Mouse (Mus musculus): ENCODE measurements around the gene Myocd. TPM values are rescaled to one million over a fixed set of nuclear protein-coding genes. Genes with fewer than 3 reads are reported as not detected.

Myocd gene
- polyA plus RNA-seq (2015; fragmentation: Nextera tagmentation; extraction: Ambion mirVana): 21.6 and 22.7 TPM in 2 replicates

DNA sequence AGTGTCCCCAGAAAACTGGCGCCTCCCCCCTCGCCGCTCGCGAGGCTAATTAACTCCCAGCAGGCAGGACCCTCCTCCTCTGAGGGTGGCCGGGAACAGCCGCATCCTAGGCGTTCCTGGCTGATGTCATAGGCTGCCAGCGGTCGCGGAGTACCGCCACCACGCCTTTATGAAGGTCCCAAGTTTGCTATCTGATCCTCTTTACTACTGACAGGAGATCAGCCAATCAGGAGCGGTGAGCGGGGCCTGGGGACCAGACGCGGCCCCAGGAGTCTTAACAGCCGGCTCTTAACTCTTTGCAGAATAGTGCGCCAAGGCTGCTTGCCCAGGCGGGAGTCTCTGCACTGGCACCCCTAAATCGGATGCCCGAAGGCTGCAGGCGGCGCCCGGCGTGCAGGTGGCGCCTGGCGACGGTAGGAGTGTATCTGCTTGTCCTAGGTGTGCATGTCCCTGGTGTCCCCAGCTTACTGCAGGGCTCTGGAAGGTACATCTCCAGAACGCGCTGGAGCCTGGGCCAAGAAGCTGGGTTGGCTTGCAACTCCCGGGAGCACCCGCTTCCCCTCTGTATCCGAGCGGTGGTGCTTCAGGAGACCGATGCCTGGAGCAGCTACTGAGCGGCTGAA, at the start of gene Myocd:
Gene Myocd (minus strand): TSS at position 139 of the 623 bp plus-strand sequence.
- DNase-seq (ENCODE audit: low spot score) (peak; percentile 33), ATAC-seq (ENCODE audit: low FRiP score, low TSS enrichment) (peak; percentile 77; the same call in 1 of the 2 replicates)
- Histone ChIP-seq H3K36me3 (ENCODE audit: control insufficient read depth, insufficient read depth, low read length) (no peaks in the 10 kb centered on the region), H3K4me1 (replicated peaks; ENCODE audit: control insufficient read depth, insufficient read depth) (no peaks in the 10 kb centered on the region), H3K4me3 (ENCODE audit: low read depth, low read length) (peak within 1 kb of the TSS; percentile 47), H3K4me2 (replicated peaks; ENCODE audit: low read depth) (peak within 1 kb of the TSS; percentile 54), H3K27me3 (ENCODE audit: control insufficient read depth, insufficient read depth, low read length) (no peaks in the 10 kb centered on the region), H3K9me3 (ENCODE audit: control insufficient read depth, low read length) (no peaks in the 10 kb centered on the region), H3K27ac (replicated peaks) (peak within 1 kb of the TSS; percentile 82), H3K9ac (ENCODE audit: low read length) (peak within 1 kb of the TSS; percentile 54)
- 2% methylated on average over 37 of the region's 37 CpGs for WGBS
- TF ChIP-seq CTCF (IDR thresholded peaks at IDR 0.05; ENCODE audit: low read depth) (peak; percentile 13), EP300 (optimal IDR thresholded peaks at IDR 0.05) (no peak)

DNA sequence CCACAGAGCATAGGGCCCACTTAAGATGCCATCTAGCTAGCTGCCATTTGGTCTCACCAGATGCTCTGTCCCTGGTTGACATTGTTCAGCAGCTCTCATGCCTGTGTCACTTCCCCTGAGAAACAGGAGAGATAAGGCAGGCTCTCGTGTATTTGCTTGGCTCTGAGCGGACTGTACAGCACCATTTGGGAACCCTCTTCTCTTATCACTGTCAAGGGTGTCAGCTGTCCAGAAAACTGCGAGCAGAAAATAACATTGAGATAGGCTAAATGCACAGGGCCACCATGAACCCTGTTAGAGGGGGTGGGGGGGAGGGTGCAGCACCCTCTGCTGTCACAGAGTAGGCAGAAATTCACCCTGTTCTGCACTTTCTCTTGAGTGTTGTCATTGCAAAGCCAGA, 34.0 kb upstream of the Myocd start:
- no peak for TF ChIP-seq CTCF (IDR thresholded peaks at IDR 0.05; ENCODE audit: low read depth)
- no peak for TF ChIP-seq EP300 (optimal IDR thresholded peaks at IDR 0.05)
- Histone ChIP-seq H3K36me3 (ENCODE audit: control insufficient read depth, insufficient read depth, low read length) (no peaks in the 10 kb centered on the region), H3K27me3 (ENCODE audit: control insufficient read depth, insufficient read depth, low read length) (no peaks in the 10 kb centered on the region), H3K4me2 (replicated peaks; ENCODE audit: low read depth) (no peak overlapping the region), H3K27ac (replicated peaks) (no peak overlapping the region), H3K9me3 (ENCODE audit: control insufficient read depth, low read length) (no peaks in the 10 kb centered on the region), H3K4me3 (ENCODE audit: low read depth, low read length) (no peak overlapping the region), H3K4me1 (replicated peaks; ENCODE audit: control insufficient read depth, insufficient read depth) (no peaks in the 10 kb centered on the region), H3K9ac (ENCODE audit: low read length) (no peak overlapping the region)
- ATAC-seq (ENCODE audit: low FRiP score, low TSS enrichment) (no peak), DNase-seq (ENCODE audit: low spot score) (no peak)
- WGBS: 57% methylated on average over 3 of the region's 3 CpGs

DNA sequence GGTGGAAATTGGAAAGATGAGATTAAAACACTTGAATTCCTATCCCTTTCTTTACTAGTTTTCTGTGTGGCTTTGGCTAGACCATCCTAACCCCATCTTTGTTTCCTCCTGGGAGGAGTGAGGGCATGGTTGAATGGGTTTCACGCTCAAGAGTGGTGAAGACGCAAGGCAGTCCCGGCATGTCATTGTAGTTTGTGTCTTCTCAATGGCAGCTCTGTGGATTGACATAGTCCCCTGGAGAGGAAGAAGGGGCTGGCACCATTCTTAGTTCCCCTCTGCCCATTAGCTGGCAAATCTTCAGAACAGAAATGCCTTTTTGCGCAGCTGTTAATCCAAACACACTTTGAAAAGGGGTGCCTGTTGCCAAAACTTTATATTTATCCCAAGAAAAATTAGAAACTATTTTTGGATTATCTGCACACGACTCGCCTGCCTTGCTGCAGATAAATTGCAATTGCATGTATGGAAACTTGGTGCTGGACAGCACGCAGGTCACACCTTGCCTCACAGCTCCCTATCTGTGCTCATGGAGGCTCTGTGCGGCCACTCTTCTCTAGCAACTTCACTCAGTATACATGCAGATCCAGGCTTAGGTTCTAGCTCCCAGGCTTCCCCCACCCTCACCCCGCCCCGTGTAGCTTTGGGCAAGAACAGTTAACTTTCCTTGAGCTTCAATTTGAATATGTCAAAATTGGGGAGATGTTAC, 24.5 kb upstream of the Myocd start:
- DNase-seq (ENCODE audit: low spot score) (no peak), ATAC-seq (ENCODE audit: low FRiP score, low TSS enrichment) (no peak)
- Histone ChIP-seq H3K36me3 (ENCODE audit: control insufficient read depth, insufficient read depth, low read length) (no peaks in the 10 kb centered on the region), H3K9me3 (ENCODE audit: control insufficient read depth, low read length) (no peaks in the 10 kb centered on the region), H3K27me3 (ENCODE audit: control insufficient read depth, insufficient read depth, low read length) (no peaks in the 10 kb centered on the region), H3K27ac (replicated peaks) (no peak overlapping the region), H3K4me1 (replicated peaks; ENCODE audit: control insufficient read depth, insufficient read depth) (no peaks in the 10 kb centered on the region), H3K4me3 (ENCODE audit: low read depth, low read length) (no peak overlapping the region), H3K4me2 (replicated peaks; ENCODE audit: low read depth) (no peak overlapping the region), H3K9ac (ENCODE audit: low read length) (no peak overlapping the region)
- TF ChIP-seq EP300 (optimal IDR thresholded peaks at IDR 0.05): no peak
- 66% methylated on average over 10 of the region's 10 CpGs for WGBS

DNA sequence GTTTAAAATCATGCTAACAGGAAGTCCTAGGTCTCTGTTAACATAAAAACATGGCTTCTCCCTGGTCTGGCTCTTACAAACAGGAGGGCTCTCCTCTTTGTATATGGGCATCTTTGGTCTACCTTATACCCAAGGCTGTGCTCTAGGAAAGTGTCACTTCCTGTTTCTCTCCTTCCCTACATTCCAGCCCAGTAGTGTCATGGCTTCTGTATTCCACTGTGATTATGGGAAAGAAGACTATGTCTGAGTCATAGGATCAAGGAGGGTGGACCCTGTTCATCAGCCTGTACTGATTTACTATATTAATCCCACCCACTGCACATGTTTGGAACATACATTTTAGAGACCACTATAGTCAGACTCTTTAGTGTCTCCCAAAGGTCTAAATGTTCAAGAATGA, 23.2 kb upstream of the Myocd start:
- Histone ChIP-seq H3K36me3 (ENCODE audit: control insufficient read depth, insufficient read depth, low read length) (no peaks in the 10 kb centered on the region), H3K4me1 (replicated peaks; ENCODE audit: control insufficient read depth, insufficient read depth) (no peaks in the 10 kb centered on the region), H3K27me3 (ENCODE audit: control insufficient read depth, insufficient read depth, low read length) (no peaks in the 10 kb centered on the region), H3K9ac (ENCODE audit: low read length) (no peak overlapping the region), H3K27ac (replicated peaks) (no peak overlapping the region), H3K4me2 (replicated peaks; ENCODE audit: low read depth) (no peak overlapping the region), H3K9me3 (ENCODE audit: control insufficient read depth, low read length) (no peaks in the 10 kb centered on the region), H3K4me3 (ENCODE audit: low read depth, low read length) (no peak overlapping the region)
- DNase-seq (ENCODE audit: low spot score) (no peak), ATAC-seq (ENCODE audit: low FRiP score, low TSS enrichment) (no peak)
- no peak for TF ChIP-seq CTCF (IDR thresholded peaks at IDR 0.05; ENCODE audit: low read depth)
- TF ChIP-seq EP300 (optimal IDR thresholded peaks at IDR 0.05): no peak

DNA sequence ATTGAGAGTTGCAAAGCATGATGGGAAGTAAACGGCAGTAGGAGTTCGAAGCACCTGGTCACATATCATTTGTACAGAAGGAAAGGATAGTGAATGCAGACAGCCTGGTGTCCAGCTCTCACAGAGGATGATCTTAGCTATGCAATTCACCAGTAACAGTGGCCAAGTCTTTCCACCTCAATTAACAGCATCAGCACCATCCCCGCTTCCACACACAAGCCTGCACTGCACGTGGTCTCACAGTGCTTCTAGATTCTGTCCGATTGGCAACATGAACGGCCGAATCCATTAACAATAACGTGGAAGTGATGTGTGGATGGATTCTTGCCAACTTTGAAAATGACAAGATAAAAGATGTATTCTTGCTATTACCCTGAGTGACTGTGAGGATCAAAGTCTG, 17.9 kb upstream of the Myocd start:
- no peaks in the 10 kb centered on the region for H3K27me3 ChIP-seq (ENCODE audit: control insufficient read depth, insufficient read depth, low read length)
- H3K4me3 ChIP-seq (ENCODE audit: low read depth, low read length): no peak overlapping the region
- TF ChIP-seq CTCF (IDR thresholded peaks at IDR 0.05; ENCODE audit: low read depth) (no peak), EP300 (optimal IDR thresholded peaks at IDR 0.05) (no peak)
- ATAC-seq (ENCODE audit: low FRiP score, low TSS enrichment) (no peak), DNase-seq (ENCODE audit: low spot score) (no peak)
- H3K36me3 ChIP-seq (ENCODE audit: control insufficient read depth, insufficient read depth, low read length): no peaks in the 10 kb centered on the region
- WGBS: 85% methylated on average over 8 of the region's 8 CpGs
- H3K9me3 ChIP-seq (ENCODE audit: control insufficient read depth, low read length): no peaks in the 10 kb centered on the region
- no peak overlapping the region for H3K9ac ChIP-seq (ENCODE audit: low read length)
- no peak overlapping the region for H3K4me2 ChIP-seq (replicated peaks; ENCODE audit: low read depth)
- no peak overlapping the region for H3K27ac ChIP-seq (replicated peaks)
- no peaks in the 10 kb centered on the region for H3K4me1 ChIP-seq (replicated peaks; ENCODE audit: control insufficient read depth, insufficient read depth)

DNA sequence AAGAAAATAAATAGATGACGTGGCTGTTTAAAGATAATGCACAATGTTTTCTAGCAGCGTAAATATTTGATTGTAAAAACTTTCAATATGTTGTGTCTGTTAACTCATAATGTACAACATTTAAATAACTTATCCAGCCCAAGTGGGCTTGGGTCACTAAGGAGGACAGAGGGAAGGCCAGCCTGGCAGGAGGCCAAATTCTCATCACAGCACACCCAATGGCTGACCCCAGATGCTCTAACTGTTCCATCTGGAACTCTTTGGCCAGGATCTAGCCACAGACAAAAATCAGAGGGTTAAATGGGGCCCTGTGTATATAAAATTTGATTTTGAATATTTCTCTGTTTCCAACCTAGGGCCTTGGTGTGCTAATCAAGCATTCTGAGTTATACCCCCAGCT, 16.4 kb upstream of the Myocd start:
- DNase-seq (ENCODE audit: low spot score): no peak
- H3K4me1 ChIP-seq (replicated peaks; ENCODE audit: control insufficient read depth, insufficient read depth): no peaks in the 10 kb centered on the region
- no peak overlapping the region for H3K4me3 ChIP-seq (ENCODE audit: low read depth, low read length)
- H3K9ac ChIP-seq (ENCODE audit: low read length): no peak overlapping the region
- no peaks in the 10 kb centered on the region for H3K36me3 ChIP-seq (ENCODE audit: control insufficient read depth, insufficient read depth, low read length)
- ATAC-seq (ENCODE audit: low FRiP score, low TSS enrichment): no peak
- no peak overlapping the region for H3K4me2 ChIP-seq (replicated peaks; ENCODE audit: low read depth)
- no peak overlapping the region for H3K27ac ChIP-seq (replicated peaks)
- no peaks in the 10 kb centered on the region for H3K27me3 ChIP-seq (ENCODE audit: control insufficient read depth, insufficient read depth, low read length)
- TF ChIP-seq EP300 (optimal IDR thresholded peaks at IDR 0.05) (no peak), CTCF (IDR thresholded peaks at IDR 0.05; ENCODE audit: low read depth) (no peak)
- H3K9me3 ChIP-seq (ENCODE audit: control insufficient read depth, low read length): no peaks in the 10 kb centered on the region
- WGBS: 61% methylated on average over 2 of the region's 2 CpGs
